Mouse (Mus musculus) heart, adult 2 months (tissue): ENCODE data around the gene Gfra1. TPM values are rescaled to one million over a fixed set of nuclear protein-coding genes. Genes with fewer than 3 reads are reported as not detected.

Source experiments
- DNase-seq, 2 experiments: peaks; one replicate each; pipeline ENCODE4 v3.0.0; 2021
- H3K27ac ChIP-seq: fragments of 200-600 bp; 2 replicates; pipeline ENCODE4 v1.8.1; 2022
- H3K27me3 ChIP-seq: fragments of 200-500 bp; 2 replicates; pipeline ENCODE4 v1.6.1; 2012; ENCODE audit warnings: mild to moderate bottlenecking, low read length, inconsistent platforms, mixed read lengths; ENCODE audit not compliant: control insufficient read depth, insufficient read depth
- H3K36me3 ChIP-seq: fragments of 200-500 bp; 2 replicates; pipeline ENCODE4 v1.6.1; 2012; ENCODE audit warnings: low read length, inconsistent platforms; ENCODE audit not compliant: control insufficient read depth, insufficient read depth
- H3K4me1 ChIP-seq: fragments of 200-500 bp; 2 replicates; pipeline ENCODE4 v1.6.1; 2011; ENCODE audit warnings: low read length; ENCODE audit not compliant: control insufficient read depth, insufficient read depth
- H3K4me3 ChIP-seq: fragments of 200-600 bp; 2 replicates; pipeline ENCODE4 v1.8.1; 2022
- H3K79me2 ChIP-seq: fragments of 200-500 bp; replicated peaks from 2 replicates; pipeline ENCODE4 v1.6.1; 2012; ENCODE audit warnings: mild to moderate bottlenecking, inconsistent platforms, low read length, moderate library complexity, mixed read lengths; ENCODE audit not compliant: control insufficient read depth, insufficient read depth
- H3K9ac ChIP-seq: fragments of 200-500 bp; 2 replicates; pipeline ENCODE4 v1.6.1; 2012; ENCODE audit warnings: low read depth, mild to moderate bottlenecking, control low read depth, inconsistent platforms, low read length, mixed read lengths
- CTCF ChIP-seq: fragments of 200-600 bp; IDR thresholded peaks from 2 replicates; pipeline ENCODE4 v1.8.1; 2022; ENCODE audit warnings: antibody characterized with exemption, mild to moderate bottlenecking, moderate library complexity
- EP300 ChIP-seq: fragments of 200-500 bp; IDR thresholded peaks from 2 replicates; pipeline ENCODE4 v1.6.1; 2011; ENCODE audit warnings: low read depth, low read length, control low read depth; ENCODE audit not compliant: insufficient read depth
- POLR2A ChIP-seq: fragments of 200-500 bp; IDR thresholded peaks from 2 replicates; pipeline ENCODE4 v1.6.1; 2011; ENCODE audit warnings: mild to moderate bottlenecking, low read depth, low read length, control low read depth; ENCODE audit not compliant: insufficient read depth
- WGBS: fragments of 180-500 bp; shearing (Covaris S2); methylation state at CpG from one replicate; pipeline ENCODE4 v1.1.7; 2018; 5-methylcytosine and 5-hydroxymethylcytosine counted together
- intact Hi-C: fragments of 180-260 bp; cut with DNase I; formaldehyde crosslinking; loops from one replicate; pipeline ENCODE4 v1.15.1; 2025
- polyA plus RNA-seq: library from polyadenylated mRNA; depleted of rRNA; stranded (reverse); fragments of >200 nt; gene quantifications from 2 replicates; pipeline ENCODE4 v1.2.3, GENCODE M21; 2012
- total RNA-seq, 2 experiments: library from RNA; stranded (reverse); gene quantifications; 2 replicates each; pipeline ENCODE4 v1.2.3; 2021

Gfra1 gene
- total and polyA plus RNA-seq, 3 experiments: 2.3 to 5.4 (median 4.1) TPM

GRCm38 (mm10) chr19:58349890-58350408 lies 105.8 kb downstream of the Gfra1 start:
- WGBS: 58% methylated on average over 5 of the region's 5 CpGs

GRCm38 (mm10) chr19:58345137-58345536 lies 110.6 kb downstream of the Gfra1 start:
- no peaks in the 10 kb centered on the region for H3K36me3 ChIP-seq
- 82% methylated on average over 7 of the region's 7 CpGs for WGBS
- no peak for DNase-seq
- TF ChIP-seq EP300 (no peak), POLR2A (no peak), CTCF (no peak)
- no peak overlapping the region for H3K27ac ChIP-seq
- no peak overlapping the region for H3K4me3 ChIP-seq
- intact Hi-C loops: no loop called here
- no peak overlapping the region for H3K9ac ChIP-seq
- H3K27me3 ChIP-seq: no peaks in the 10 kb centered on the region
- H3K4me1 ChIP-seq: no peaks in the 10 kb centered on the region
- H3K79me2 ChIP-seq: no peaks in the 10 kb centered on the region

More at GRCm38 (mm10) chr19:58349890-58350408, 105.8 kb downstream of the Gfra1 start:
- no peak overlapping the region for H3K27ac ChIP-seq
- H3K79me2 ChIP-seq: no peaks in the 10 kb centered on the region
- no peak overlapping the region for H3K9ac ChIP-seq
- no peaks in the 10 kb centered on the region for H3K4me1 ChIP-seq
- intact Hi-C loops: no loop called here
- TF ChIP-seq CTCF: no peak
- TF ChIP-seq POLR2A: no peak
- TF ChIP-seq EP300: no peak
- no peak for DNase-seq
- no peaks in the 10 kb centered on the region for H3K36me3 ChIP-seq
- H3K27me3 ChIP-seq: no peaks in the 10 kb centered on the region
- H3K4me3 ChIP-seq: no peak overlapping the region

- Histone ChIP-seq H3K79me2 (no peaks in the 10 kb centered on the region), H3K4me3 (no peak overlapping the region), H3K27me3 (no peaks in the 10 kb centered on the region), H3K36me3 (no peaks in the 10 kb centered on the region), H3K4me1 (no peaks in the 10 kb centered on the region), H3K9ac (no peak overlapping the region), H3K27ac (no peak overlapping the region)
- intact Hi-C loops: no loop called here
- TF ChIP-seq EP300: no peak
- no peak for TF ChIP-seq POLR2A
- no peak for TF ChIP-seq CTCF
- WGBS: 80% methylated on average over 4 of the region's 4 CpGs
- DNase-seq: no peak
Observed at GRCm38 (mm10) chr19:58341351-58341750, 114.4 kb downstream of the Gfra1 start.

- 59% methylated on average over 8 of the region's 8 CpGs for WGBS
- Histone ChIP-seq H3K9ac (no peak overlapping the region), H3K27me3 (no peaks in the 10 kb centered on the region), H3K4me3 (no peak overlapping the region), H3K4me1 (no peaks in the 10 kb centered on the region), H3K79me2 (no peaks in the 10 kb centered on the region), H3K36me3 (no peaks in the 10 kb centered on the region), H3K27ac (no peak overlapping the region)
- TF ChIP-seq POLR2A (no peak), CTCF (no peak), EP300 (no peak)
- intact Hi-C loops: no loop called here
- no peak for DNase-seq
Observed at GRCm38 (mm10) chr19:58340221-58340620, 115.5 kb downstream of the Gfra1 start.

GRCm38 (mm10) chr19:58336802-58337201 lies 118.9 kb downstream of the Gfra1 start:
- H3K27me3 ChIP-seq: no peaks in the 10 kb centered on the region
- WGBS: 88% methylated on average over 6 of the region's 6 CpGs
- intact Hi-C loops: no loop called here
- H3K4me1 ChIP-seq: no peaks in the 10 kb centered on the region
- no peak overlapping the region for H3K27ac ChIP-seq
- no peak overlapping the region for H3K9ac ChIP-seq
- no peak for TF ChIP-seq EP300
- TF ChIP-seq POLR2A: no peak
- no peak for TF ChIP-seq CTCF
- no peak overlapping the region for H3K4me3 ChIP-seq
- no peaks in the 10 kb centered on the region for H3K79me2 ChIP-seq
- DNase-seq: no peak
- H3K36me3 ChIP-seq: no peaks in the 10 kb centered on the region

GRCm38 (mm10) chr19:58335585-58336530 lies 119.9 kb downstream of the Gfra1 start:
- Histone ChIP-seq H3K27me3 (no peaks in the 10 kb centered on the region), H3K27ac (no peak overlapping the region), H3K4me1 (no peaks in the 10 kb centered on the region), H3K4me3 (no peak overlapping the region), H3K9ac (no peak overlapping the region), H3K79me2 (no peaks in the 10 kb centered on the region), H3K36me3 (no peaks in the 10 kb centered on the region)
- intact Hi-C loops: no loop called here
- WGBS: 72% methylated on average over 12 of the region's 12 CpGs
- DNase-seq: no peak
- TF ChIP-seq POLR2A (no peak), EP300 (no peak), CTCF (no peak)
